Mouse (Mus musculus) embryonic stem cell, embryonic (primary cell): Measurements from ENCODE around the gene Hoxd3.

Experiments used
- CTCF ChIA-PET, 4 experiments: fragments of 300-600 bp in 2 of 4; fragments of 350-600 bp in 2 of 4; sonication (Branson Sonifier 250); formaldehyde crosslinking; loops; one replicate each; lab custom pipeline; 2022; ENCODE audit warnings: inconsistent platforms in 2 of 4; lab: Charles Lee
- POLR2A ChIA-PET, 4 experiments: fragments of 300-600 bp in 2 of 4; fragments of 350-600 bp in 2 of 4; sonication (Branson Sonifier 250); formaldehyde crosslinking; loops; one replicate each; lab custom pipeline; 2022; ENCODE audit warnings: antibody characterized with exemption in 4 of 4, inconsistent platforms in 1 of 4; lab: Charles Lee

Gene Hoxd3

DNA sequence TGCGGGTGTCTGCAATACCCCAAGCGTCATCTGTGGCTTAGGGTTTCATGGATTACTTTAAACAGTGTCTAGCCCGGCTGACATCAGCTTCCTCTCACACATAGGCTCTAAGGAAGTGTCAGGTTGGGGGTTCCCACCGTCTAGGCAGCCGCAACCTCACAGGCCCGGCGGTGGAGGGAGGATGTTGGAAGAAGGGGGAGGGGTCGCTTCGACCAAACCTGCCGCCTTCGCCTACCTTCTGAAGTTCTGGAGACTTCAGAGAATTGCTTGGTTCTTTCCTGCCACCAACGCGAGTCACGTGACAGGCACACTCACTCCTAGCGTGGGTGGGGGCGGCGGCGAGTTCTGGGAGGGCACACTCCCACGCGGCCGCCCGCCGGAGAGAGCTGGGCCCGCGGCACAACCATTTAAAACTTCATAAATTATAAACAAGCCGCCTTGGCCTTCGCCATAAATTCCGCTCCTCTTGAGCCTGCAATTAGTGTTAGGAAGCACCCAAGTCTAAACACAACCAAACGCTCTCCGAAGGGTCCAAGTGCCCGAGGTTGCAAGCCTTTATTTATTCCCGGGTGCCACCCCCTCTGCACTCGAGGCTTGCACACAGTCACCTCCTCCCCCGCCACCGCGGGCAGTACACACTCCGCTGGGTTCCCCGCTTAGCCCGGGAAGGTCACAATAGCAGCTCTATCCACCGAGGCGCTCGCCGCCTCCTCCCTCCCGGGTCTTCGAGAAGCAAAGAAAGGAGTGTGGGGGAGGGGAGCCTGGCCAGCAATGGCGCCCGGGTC is 37.8 kb downstream of the Hoxd3 start:
- CTCF ChIA-PET: interaction anchor here in 1 of 4 experiments (0.6 kb wide), 1 partner anchor 77 kb away, joined by 3 read pairs; no protein-coding TSS in a partner anchor
- POLR2A ChIA-PET: interaction anchor here in 2 of 4 experiments (1.0 to 1.2 kb wide), 2 partner anchors 12 to 22 kb away, joined by 3 to 4 read pairs; no protein-coding TSS in a partner anchor

- ChIA-PET POLR2A (no interaction called here), CTCF (interaction anchor here in 1 of 4 experiments (0.6 kb wide), 1 partner anchor 70 kb away, joined by 5 read pairs; no protein-coding TSS in a partner anchor)
Observed at GRCm38 (mm10) chr2:74750731-74751250, 39.1 kb downstream of the Hoxd3 start.

DNA sequence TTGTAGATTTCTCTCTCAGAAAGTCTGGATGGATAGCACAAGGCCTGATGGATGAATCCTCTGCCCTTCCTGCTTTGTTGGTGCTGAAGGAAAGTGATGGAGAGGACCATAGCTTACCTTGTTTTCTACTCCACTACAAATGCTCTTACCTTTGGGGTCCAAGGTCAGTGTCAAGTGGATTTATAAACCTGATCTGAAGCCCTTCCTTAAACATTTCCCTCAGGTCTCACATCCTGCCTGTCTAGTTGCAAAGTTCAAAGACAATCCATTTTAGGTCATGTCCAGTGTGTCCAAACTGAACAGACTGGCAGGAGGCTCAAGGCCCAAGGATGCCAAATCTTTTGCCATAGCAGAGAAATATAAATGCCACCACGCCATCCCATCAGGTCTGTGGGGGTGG is 40.1 kb downstream of the Hoxd3 start:
- POLR2A ChIA-PET: no interaction called here
- CTCF ChIA-PET: no interaction called here

- ChIA-PET CTCF (no interaction called here), POLR2A (interaction anchor here in 1 of 4 experiments (1.4 kb wide), 1 partner anchor 10 kb away, joined by 4 read pairs; the partner anchor contains the start of gene Hoxd1)
Observed at GRCm38 (mm10) chr2:74752431-74753174, 40.9 kb downstream of the Hoxd3 start.

DNA sequence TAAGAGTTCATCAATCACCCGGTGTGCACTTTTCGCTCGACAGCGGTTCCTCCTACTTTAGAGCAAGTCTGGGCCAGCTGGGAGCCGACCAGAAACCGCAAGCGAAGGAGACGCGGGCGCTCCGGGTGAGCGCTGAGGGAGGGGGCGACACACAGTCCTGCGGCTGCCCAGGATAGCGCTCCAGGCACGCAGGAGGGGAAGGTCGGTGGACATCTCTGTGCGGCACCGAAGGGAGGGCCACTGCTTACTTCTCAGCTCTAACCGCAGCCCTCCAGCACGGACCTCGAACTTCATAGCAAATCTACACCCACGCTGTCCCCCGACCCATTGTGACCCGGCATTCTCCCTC is 41.4 kb downstream of the Hoxd3 start:
- CTCF ChIA-PET: interaction anchor here in 1 of 4 experiments (0.6 kb wide), 1 partner anchor 237 kb away, joined by 4 read pairs; no protein-coding TSS in a partner anchor
- POLR2A ChIA-PET: interaction anchor here in 2 of 4 experiments (1.2 to 1.4 kb wide), 2 partner anchors 9 to 23 kb away, joined by 3 to 4 read pairs; partner anchors contain the start of gene Hoxd1 (in 1 of the 2)

DNA sequence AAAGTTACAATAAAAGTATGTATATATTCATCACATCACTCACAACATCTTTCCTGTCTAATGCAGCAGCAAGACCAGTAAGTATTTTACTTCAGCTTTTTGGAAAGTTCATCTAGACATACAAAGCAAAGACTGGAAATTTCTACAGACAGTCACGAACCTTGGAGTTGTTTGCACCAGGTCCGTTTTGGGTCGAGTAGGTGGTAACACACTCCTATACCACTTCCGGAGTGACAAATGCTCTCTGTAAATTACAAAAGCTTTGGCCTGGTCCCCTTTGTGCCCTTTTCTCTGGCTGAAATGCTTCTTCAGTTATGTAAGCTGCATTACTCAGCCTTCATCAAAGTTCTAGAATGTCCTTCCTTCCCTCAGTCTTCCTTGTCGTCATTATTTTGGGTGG is 42.0 kb downstream of the Hoxd3 start:
- POLR2A ChIA-PET: interaction anchor here in 2 of 4 experiments (0.9 to 1.4 kb wide), 3 partner anchors 9 to 73 kb away, joined by 3 to 4 read pairs (median 3); partner anchors contain the start of gene Hoxd1 (in 1 of the 2)
- CTCF ChIA-PET: interaction anchor here in 1 of 4 experiments (0.6 kb wide), 1 partner anchor 236 kb away, joined by 4 read pairs; no protein-coding TSS in a partner anchor

- ChIA-PET CTCF (interaction anchor here in 1 of 4 experiments (0.6 kb wide), 1 partner anchor 201 kb away, joined by 3 read pairs; no protein-coding TSS in a partner anchor), POLR2A (no interaction called here)
Observed at GRCm38 (mm10) chr2:74760146-74760545, 48.4 kb downstream of the Hoxd3 start.

- CTCF ChIA-PET: interaction anchor here in 1 of 4 experiments (0.7 kb wide), 1 partner anchor 377 kb away, joined by 3 read pairs; no protein-coding TSS in a partner anchor
- POLR2A ChIA-PET: interaction anchor here in 2 of 4 experiments (1.3 to 1.5 kb wide), 2 partner anchors 9 to 13 kb away, joined by 4 read pairs; no protein-coding TSS in a partner anchor
Observed at GRCm38 (mm10) chr2:74761941-74762340, 50.2 kb downstream of the Hoxd3 start.

DNA sequence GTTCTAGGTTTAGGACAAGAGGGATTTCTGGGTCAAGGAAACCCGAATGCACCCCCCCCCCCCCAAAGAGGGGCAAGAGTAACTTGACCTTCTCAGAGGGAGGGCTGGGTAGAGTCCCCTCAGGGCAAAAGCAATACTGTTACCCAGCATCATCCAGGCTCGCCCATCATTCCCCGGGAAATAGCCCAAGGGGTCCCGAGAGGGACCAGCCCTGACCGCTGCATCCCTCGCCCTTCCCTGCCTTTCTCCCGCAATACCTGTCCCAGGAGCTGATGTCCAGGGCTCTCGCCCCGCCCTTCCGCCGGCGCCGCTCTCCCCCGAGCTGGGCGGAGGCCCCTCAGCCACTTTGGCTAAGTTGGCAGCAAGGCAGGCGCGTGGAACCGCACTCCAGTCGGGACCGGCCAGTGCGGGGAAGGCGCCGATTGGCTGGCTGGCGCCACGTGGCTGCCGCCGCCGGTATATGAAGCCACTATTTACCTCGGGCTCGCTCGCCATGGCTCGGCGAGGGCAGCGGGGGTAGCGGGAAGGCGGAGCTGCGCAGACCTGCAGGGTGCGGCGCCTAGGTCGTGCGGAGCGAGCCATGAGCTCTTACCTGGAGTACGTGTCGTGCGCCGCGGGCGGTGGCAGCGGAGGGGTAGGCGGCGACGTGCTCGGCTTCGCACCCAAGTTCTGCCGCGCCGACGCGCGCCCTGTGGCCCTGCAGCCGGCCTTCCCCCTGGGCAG is 51.0 kb downstream of the Hoxd3 start, which contains the start of gene Hoxd1:
Gene Hoxd1 (plus strand): TSS at position 459 of the 723 bp plus-strand sequence.
- POLR2A ChIA-PET: interaction anchor here in 2 of 4 experiments (0.6 to 1.5 kb wide), 3 partner anchors 9 to 56 kb away, joined by 3 to 4 read pairs (median 3); no protein-coding TSS in a partner anchor
- CTCF ChIA-PET: interaction anchor here in 2 of 4 experiments (0.5 to 0.6 kb wide), 2 partner anchors 388 to 723 kb away, joined by 3 read pairs; no protein-coding TSS in a partner anchor

DNA sequence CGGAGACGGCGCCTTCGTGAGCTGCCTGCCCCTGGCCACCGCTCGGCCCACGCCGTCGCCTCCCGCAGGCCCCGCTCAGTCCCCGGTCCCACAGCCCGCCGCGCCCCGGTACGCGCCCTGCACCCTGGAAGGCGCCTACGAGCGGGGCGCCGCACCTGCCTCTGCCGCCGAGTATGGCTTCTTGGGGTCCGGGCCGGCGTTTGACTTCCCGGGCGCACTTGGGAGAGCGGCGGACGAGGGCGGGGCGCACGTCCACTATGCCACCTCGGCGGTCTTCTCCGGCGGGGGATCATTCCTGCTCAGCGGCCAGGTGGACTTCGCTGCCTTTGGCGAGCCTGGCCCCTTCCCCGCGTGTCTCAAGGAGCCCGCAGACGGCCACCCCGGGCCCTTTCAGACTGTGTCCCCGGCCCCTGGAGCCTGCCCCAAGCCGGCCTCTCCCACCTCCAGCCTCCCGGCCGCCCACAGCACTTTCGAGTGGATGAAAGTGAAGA is 51.6 kb downstream of the Hoxd3 start:
- ChIA-PET CTCF (interaction anchor here in 3 of 4 experiments (0.5 to 0.9 kb wide), 3 partner anchors 68 to 723 kb away, joined by 3 read pairs; no protein-coding TSS in a partner anchor), POLR2A (interaction anchor here in 2 of 4 experiments (0.6 to 1.2 kb wide), 3 partner anchors 14 to 57 kb away, joined by 3 read pairs; no protein-coding TSS in a partner anchor)

GRCm38 (mm10) chr2:74763976-74764375 is 52.2 kb downstream of the Hoxd3 start:
- ChIA-PET POLR2A (interaction anchor here in 2 of 4 experiments (0.5 to 1.2 kb wide), 2 partner anchors 14 to 1476 kb away, joined by 3 read pairs; no protein-coding TSS in a partner anchor), CTCF (interaction anchor here in 2 of 4 experiments (0.6 to 0.9 kb wide), 3 partner anchors 21 to 121 kb away, joined by 3 to 4 read pairs (median 3); no protein-coding TSS in a partner anchor)

- POLR2A ChIA-PET: no interaction called here
- CTCF ChIA-PET: no interaction called here
Observed at GRCm38 (mm10) chr2:74774359-74774758, 62.6 kb downstream of the Hoxd3 start.

GRCm38 (mm10) chr2:74777536-74778275 is 66.0 kb downstream of the Hoxd3 start:
- ChIA-PET CTCF (no interaction called here), POLR2A (interaction anchor here in 1 of 4 experiments (1.0 kb wide), 1 partner anchor 14 kb away, joined by 3 read pairs; no protein-coding TSS in a partner anchor)

DNA sequence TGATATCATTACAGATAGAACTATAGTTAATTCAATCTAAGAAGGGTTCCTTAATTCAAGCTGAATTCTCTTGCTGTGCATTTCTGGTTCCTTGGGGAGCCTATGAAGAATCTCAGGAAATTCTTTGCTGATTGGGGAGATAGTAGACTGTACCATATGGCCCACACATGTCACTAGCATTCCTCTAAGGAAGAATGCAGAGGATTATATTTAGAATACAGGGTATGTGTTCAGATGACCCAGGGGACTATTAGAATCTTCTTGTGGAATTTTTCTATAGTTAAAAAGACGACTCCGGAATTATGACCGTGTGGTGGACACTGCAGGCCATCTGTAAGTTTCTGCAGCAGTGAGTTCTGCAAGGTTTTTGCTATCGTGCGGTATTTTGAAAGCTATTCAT is 69.7 kb downstream of the Hoxd3 start:
- ChIA-PET CTCF (no interaction called here), POLR2A (no interaction called here)

DNA sequence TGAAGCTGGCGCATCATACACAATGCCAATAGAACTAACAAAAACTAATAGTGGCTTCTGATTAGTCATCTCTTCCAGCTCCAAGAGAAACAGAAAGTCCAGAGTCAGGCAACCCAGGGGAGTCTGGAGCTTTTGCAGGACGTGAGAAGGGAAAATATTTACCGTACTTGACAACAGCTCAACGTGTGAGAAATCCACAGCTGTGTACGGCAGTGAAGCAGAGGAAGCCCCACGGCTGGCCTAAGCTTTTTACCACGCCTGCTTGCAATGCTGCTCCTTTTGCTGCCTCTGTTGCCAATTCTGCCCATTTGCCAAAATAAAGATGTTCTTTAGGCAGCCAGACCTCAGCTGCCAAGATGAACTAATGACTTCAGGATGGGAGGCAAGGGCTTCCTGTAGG is 83.8 kb downstream of the Hoxd3 start:
- POLR2A ChIA-PET: interaction anchor here in 1 of 4 experiments (0.7 kb wide), 1 partner anchor 150 kb away, joined by 3 read pairs; no protein-coding TSS in a partner anchor
- CTCF ChIA-PET: interaction anchor here in 1 of 4 experiments (0.5 kb wide), 1 partner anchor 355 kb away, joined by 3 read pairs; no protein-coding TSS in a partner anchor
